Mouse (Mus musculus) cerebellum, adult 2 months (tissue): ENCODE data around the gene Cenpf. TPM values are rescaled to one million over a fixed set of nuclear protein-coding genes. Genes with fewer than 3 reads are reported as not detected.
"Not testable (repeated sequence)": the region's sequence is repeated elsewhere in the genome, so short reads cannot be mapped to it uniquely, and the experiment has no call there.

Source experiments
- DNase-seq, 2 experiments: peaks; one replicate each; pipeline ENCODE4 v3.0.0; 2021
- H3K27ac ChIP-seq: fragments of 200-500 bp; 2 replicates; pipeline ENCODE4 v1.5.1; 2012; ENCODE audit warnings: low read length, control low read depth, inconsistent platforms; ENCODE audit not compliant: insufficient read depth
- H3K27me3 ChIP-seq: fragments of 200-500 bp; 2 replicates; pipeline ENCODE4 v1.6.1; 2012; ENCODE audit warnings: inconsistent platforms, mild to moderate bottlenecking, low read length, moderate library complexity; ENCODE audit not compliant: control insufficient read depth, insufficient read depth
- H3K4me1 ChIP-seq: fragments of 200-500 bp; 2 replicates; pipeline ENCODE4 v1.6.1; 2011; ENCODE audit warnings: low read length; ENCODE audit not compliant: control insufficient read depth, insufficient read depth
- H3K4me3 ChIP-seq: fragments of 200-500 bp; replicated peaks from 2 replicates; pipeline ENCODE3; 2011; ENCODE audit warnings: mild to moderate bottlenecking, low read depth, low read length, control low read depth; ENCODE audit not compliant: insufficient read depth
- CTCF ChIP-seq: fragments of 200-500 bp; IDR thresholded peaks from 2 replicates; pipeline ENCODE4 v1.5.1; 2011; ENCODE audit warnings: low read depth, mild to moderate bottlenecking, control low read depth, low read length, moderate library complexity, borderline replicate concordance; ENCODE audit not compliant: insufficient read depth
- POLR2A ChIP-seq: fragments of 200-500 bp; IDR thresholded peaks from 2 replicates; pipeline ENCODE4 v1.6.1; 2011; ENCODE audit warnings: low read length, control low read depth, borderline replicate concordance; ENCODE audit not compliant: insufficient read depth
- WGBS: fragments of 180-500 bp; shearing (Covaris S2); methylation state at CpG from one replicate; pipeline ENCODE4 v1.1.7; 2018; 5-methylcytosine and 5-hydroxymethylcytosine counted together
- polyA plus RNA-seq: library from polyadenylated mRNA; depleted of rRNA; stranded (reverse); fragments of >200 nt; gene quantifications from 2 replicates; pipeline ENCODE4 v1.2.3, GENCODE M21; 2012

Gene Cenpf
- polyA plus RNA-seq, 1 experiment = 0.07 TPM

- H3K27ac ChIP-seq = no peak overlapping the region
- H3K4me3 ChIP-seq = no peak overlapping the region
- TF ChIP-seq CTCF = no peak
- no peak for TF ChIP-seq POLR2A
- no peak for DNase-seq
- no peaks in the 10 kb centered on the region for H3K4me1 ChIP-seq
- WGBS = 84% methylated on average over 12 of the region's 12 CpGs
- H3K27me3 ChIP-seq = no peaks in the 10 kb centered on the region
These were observed 18.3 kb upstream of the Cenpf start for GRCm38 (mm10) chr1:189706040-189706645.

DNA sequence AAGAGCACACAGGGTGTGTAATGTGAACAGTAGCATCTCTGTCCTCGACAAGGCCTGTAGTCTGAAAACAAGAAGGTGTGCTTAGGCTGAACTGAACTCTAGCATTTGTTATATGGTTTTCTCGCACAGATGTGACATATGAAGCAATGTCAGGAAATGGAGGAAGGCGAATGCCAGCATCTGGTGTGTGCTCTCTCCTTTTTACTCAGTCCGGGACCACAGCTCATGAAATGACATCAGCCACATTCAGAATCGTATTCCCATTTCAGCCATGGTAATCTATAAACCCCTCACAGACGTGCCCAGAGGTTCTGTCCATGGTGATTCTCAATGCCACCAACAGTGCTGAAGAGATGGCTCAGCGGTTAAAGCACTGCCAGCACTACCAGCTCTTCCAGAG, 15.7 kb upstream of the Cenpf start:
- no peaks in the 10 kb centered on the region for H3K27me3 ChIP-seq
- H3K4me1 ChIP-seq = no peaks in the 10 kb centered on the region
- H3K4me3 ChIP-seq = no peak overlapping the region
- no peak for DNase-seq
- no peak overlapping the region for H3K27ac ChIP-seq
- TF ChIP-seq POLR2A = no peak
- TF ChIP-seq CTCF = no peak
- 86% methylated on average over 7 of the region's 7 CpGs for WGBS

GRCm38 (mm10) chr1:189703156-189703555, 15.3 kb upstream of the Cenpf start:
- no peak overlapping the region for H3K4me3 ChIP-seq

GRCm38 (mm10) chr1:189700990-189701389, 13.1 kb upstream of the Cenpf start:
- Histone ChIP-seq H3K4me1 (no peaks in the 10 kb centered on the region), H3K27me3 (no peaks in the 10 kb centered on the region), H3K27ac (no peak overlapping the region), H3K4me3 (no peak overlapping the region)
- WGBS = 2% methylated on average over 6 of the region's 6 CpGs
- TF ChIP-seq POLR2A (no peak), CTCF (peak; percentile 84)
- peak; percentile 59 to 67 for DNase-seq

More at GRCm38 (mm10) chr1:189703156-189703555, 15.3 kb upstream of the Cenpf start:
- Histone ChIP-seq H3K27me3 (no peaks in the 10 kb centered on the region), H3K27ac (no peak overlapping the region), H3K4me1 (no peaks in the 10 kb centered on the region)
- TF ChIP-seq CTCF = no peak
- DNase-seq = no peak
- 57% methylated on average over 7 of the region's 7 CpGs for WGBS

DNA sequence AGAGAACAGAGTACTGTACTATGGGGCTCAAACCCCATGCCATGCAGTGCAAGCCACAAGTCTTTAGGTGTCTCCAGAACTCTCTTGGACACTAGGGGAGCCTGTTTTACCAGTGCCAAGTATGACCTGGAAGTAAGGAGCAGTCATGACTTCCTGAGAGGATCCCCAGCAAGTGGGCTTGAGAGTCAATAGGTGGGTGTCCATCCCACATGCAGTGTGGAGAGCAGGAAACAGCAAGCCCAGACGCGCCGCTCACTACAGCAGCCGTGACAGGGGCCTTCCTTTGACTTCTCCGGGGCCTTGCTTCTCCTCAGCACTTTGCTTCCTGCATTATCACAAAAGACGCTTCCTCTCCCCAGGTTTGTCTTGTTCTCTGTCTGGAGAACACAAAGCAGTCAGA, 12.3 kb upstream of the Cenpf start:
- WGBS = 80% methylated on average over 6 of the region's 6 CpGs
- TF ChIP-seq POLR2A (no peak), CTCF (no peak)
- H3K4me3 ChIP-seq = no peak overlapping the region

GRCm38 (mm10) chr1:189698416-189698815, 10.5 kb upstream of the Cenpf start:
- DNase-seq = no peak
- TF ChIP-seq CTCF (no peak), POLR2A (no peak)
- H3K4me3 ChIP-seq = no peak overlapping the region
- H3K27me3 ChIP-seq = no peaks in the 10 kb centered on the region
- H3K27ac ChIP-seq = no peak overlapping the region
- H3K4me1 ChIP-seq = no peaks in the 10 kb centered on the region
- 81% methylated on average over 4 of the region's 4 CpGs for WGBS

More for the DNA sequence above, 12.3 kb upstream of the Cenpf start:
- H3K27me3 ChIP-seq = no peaks in the 10 kb centered on the region
- H3K27ac ChIP-seq = no peak overlapping the region
- no peaks in the 10 kb centered on the region for H3K4me1 ChIP-seq
- no peak for DNase-seq

DNA sequence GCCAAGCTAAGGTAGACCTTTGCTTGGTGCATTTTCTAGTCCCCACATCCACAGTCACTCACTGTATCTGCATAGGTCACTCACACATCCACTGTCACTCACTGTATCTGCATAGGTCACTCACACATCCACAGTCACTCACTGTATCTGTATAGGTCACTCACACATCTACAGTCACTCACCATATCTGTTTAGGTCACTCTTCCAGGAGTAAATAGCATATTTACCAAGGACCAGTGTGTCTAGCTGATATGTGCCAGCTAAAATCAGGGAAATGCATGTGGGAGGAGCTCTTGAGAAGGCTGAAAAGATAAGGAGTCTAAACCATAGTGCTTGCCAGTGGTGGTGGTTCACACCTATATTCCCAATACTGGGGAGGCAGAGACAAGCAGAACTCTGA, 7.4 kb upstream of the Cenpf start:
- Histone ChIP-seq H3K27ac (no peak overlapping the region), H3K27me3 (no peaks in the 10 kb centered on the region), H3K4me1 (no peaks in the 10 kb centered on the region), H3K4me3 (no peak overlapping the region)
- no peak for DNase-seq
- no peak for TF ChIP-seq CTCF
- TF ChIP-seq POLR2A = no peak

GRCm38 (mm10) chr1:189694391-189694790, 6.5 kb upstream of the Cenpf start:
- no peak for DNase-seq
- TF ChIP-seq CTCF (no peak), POLR2A (no peak)
- 98% methylated on average over 2 of the region's 2 CpGs for WGBS
- H3K27me3 ChIP-seq = no peaks in the 10 kb centered on the region
- no peaks in the 10 kb centered on the region for H3K4me1 ChIP-seq
- no peak overlapping the region for H3K27ac ChIP-seq
- no peak overlapping the region for H3K4me3 ChIP-seq

GRCm38 (mm10) chr1:189692442-189692841, 4.6 kb upstream of the Cenpf start:
- WGBS = 65% methylated on average over 3 of the region's 3 CpGs
- H3K4me1 ChIP-seq, H3K27ac ChIP-seq, H3K4me3 ChIP-seq, DNase-seq, H3K27me3 ChIP-seq: not testable (repeated sequence)
